Mouse (Mus musculus): ENCODE results near the gene Dlg2. TPM values are rescaled to one million over a fixed set of nuclear protein-coding genes. Genes with fewer than 3 reads are reported as not detected.

The Dlg2 gene
- total RNA-seq, 1 experiment from 2014 or later = 2.2 TPM

DNA sequence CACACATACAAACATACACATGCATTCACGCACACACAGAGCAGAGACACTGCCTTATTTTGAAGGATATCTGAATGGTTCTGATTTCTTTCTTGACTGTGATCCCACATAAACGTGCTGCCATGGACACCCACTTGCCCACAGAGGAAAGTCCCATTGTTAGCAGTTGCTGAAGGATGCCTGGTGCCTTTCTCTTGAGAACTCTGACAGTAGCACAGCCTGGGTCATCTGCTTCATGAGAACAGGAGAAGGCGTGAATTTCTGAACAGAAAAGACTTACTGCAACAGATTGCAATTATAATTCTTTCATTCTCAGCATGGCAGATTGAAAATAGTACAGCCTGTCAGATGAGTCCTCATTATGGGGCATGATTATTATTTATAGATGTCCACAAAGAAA, 1442.6 kb downstream of the Dlg2 start:
- ATAC-seq (ENCODE audit: extremely low read depth, insufficient number of reproducible peaks, low FRiP score, poor library complexity, severe bottlenecking) = no peak

DNA sequence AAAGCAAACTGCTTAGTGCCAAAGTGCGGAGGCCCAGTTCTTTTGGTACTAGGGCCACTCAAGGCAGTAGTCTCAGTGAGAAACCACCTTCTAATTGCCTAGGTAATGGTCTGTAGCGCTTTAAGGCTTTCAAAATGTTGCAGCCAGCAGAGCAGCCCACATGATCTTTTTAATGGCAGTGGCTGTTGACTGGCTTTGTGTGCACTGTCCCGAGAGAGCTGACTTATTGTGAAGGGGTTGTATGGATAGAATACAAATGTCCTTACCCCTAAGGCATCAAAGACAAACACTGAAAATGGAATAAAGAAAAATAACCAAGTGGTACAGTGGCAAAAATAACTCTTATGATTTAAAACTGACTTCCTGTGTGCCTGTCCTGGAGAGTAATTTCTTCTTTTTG, 1443.3 kb downstream of the Dlg2 start:
- ATAC-seq (ENCODE audit: extremely low read depth, insufficient number of reproducible peaks, low FRiP score, poor library complexity, severe bottlenecking) = no peak

DNA sequence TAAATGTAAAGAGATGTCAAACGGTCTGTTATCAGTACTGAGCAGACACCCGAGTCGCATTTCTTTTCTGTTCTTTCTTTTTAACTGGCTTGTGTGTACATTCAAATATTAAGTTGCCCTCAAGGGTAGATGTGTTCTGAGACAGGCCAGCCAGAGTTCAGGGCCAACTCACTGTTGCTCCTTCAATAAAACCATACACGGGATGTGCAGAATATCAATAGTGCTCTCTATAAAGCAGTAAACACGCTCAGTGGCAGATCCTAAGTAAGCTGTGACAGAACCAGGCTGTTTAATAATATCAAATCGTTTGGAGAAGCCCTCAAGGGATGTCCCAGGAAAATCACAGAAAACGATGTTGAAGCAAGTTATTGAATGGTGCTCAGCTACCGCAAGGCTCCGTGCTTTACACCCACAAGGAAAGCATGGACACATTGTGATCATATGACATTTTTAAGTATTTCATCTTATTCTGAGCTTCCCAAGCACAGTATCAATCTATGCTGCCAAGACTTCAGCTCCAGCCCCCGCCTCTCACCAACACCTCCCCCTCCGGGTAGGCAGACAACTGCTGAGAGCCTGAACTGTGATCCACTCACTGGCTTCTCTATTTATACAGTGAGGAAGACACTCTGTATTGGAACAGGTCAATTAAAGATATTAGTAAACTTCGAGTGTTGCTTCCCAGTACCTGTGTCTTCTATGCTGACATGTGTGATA, 1458.6 kb downstream of the Dlg2 start:
- no peak for ATAC-seq (ENCODE audit: extremely low read depth, insufficient number of reproducible peaks, low FRiP score, poor library complexity, severe bottlenecking)

DNA sequence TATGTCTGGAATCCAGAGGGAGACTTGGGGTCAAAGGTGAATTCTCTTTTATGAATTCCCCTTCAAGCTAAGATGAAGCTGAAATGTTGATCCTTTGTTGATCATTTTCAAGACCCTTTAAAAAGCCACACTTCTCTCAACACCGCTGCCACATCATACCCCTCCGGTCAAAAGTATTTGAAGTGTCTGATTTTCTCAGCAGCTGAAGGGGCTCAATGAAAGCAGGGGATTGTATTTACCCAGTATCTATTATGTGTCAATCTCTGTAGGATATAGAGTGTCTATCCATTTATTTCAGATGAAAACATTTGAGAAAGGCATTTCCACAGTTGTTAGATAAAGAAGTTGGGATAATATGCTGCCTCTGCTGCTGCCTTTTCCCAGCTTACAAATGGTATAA, 1459.7 kb downstream of the Dlg2 start:
- ATAC-seq (ENCODE audit: extremely low read depth, insufficient number of reproducible peaks, low FRiP score, poor library complexity, severe bottlenecking) = no peak

DNA sequence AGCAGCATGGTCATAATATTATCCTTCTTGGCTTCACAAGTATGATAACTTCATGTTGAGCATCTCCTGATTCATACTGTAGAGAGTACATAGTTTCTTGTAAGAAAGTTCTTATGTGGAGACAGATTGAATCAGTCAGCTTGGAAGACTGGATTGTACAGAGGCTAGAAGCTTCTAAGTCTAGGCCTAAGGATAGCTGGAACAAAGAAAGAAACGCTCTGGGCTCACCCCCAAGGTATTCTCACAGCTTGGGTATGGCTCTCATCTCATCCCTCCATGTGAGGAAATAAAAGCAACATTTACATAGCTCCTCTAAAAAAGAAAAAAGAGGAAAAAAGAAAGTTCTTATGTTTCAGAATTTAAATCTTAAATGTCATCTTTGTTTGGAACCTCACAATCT, 1466.8 kb downstream of the Dlg2 start:
- ATAC-seq (ENCODE audit: extremely low read depth, insufficient number of reproducible peaks, low FRiP score, poor library complexity, severe bottlenecking) = no peak

DNA sequence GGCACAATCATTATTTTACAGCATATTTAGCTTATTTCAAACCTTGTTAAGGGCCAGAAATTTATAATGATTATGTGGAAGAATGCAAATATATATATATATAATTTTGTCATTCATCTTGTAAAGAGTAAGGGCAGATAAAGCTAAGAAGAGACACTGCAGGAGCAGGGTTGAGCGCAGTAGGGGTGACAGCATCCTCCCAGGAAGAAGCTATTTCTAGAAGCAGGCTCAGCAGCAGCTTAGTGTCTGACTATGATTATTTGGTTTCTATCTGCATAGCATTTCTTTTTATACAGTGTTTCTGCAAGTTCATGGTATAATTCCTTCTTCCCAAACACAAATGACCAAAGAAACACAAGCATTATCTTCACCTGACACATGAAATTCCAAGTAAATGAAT, 1479.1 kb downstream of the Dlg2 start:
- ATAC-seq (ENCODE audit: extremely low read depth, insufficient number of reproducible peaks, low FRiP score, poor library complexity, severe bottlenecking) = no peak

DNA sequence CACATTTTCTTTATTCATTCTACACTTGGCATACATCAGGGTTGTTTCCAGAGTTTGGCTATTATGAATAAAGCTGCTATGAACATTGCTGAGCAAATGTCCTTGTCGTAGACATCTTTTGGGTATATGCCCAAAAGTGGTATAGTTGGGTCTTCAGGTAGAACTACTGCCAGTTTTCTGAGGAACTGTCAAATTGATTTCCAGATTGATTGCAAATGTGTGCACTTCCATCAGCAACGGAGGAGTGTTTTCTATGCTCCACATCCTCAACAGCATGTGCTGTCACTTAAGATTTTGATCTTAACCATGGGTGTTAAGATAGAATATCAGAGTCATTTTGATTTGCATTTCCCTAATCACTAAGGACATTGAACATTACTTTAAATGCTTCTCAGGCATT, 1486.5 kb downstream of the Dlg2 start:
- ATAC-seq (ENCODE audit: extremely low read depth, insufficient number of reproducible peaks, low FRiP score, poor library complexity, severe bottlenecking) = no peak

DNA sequence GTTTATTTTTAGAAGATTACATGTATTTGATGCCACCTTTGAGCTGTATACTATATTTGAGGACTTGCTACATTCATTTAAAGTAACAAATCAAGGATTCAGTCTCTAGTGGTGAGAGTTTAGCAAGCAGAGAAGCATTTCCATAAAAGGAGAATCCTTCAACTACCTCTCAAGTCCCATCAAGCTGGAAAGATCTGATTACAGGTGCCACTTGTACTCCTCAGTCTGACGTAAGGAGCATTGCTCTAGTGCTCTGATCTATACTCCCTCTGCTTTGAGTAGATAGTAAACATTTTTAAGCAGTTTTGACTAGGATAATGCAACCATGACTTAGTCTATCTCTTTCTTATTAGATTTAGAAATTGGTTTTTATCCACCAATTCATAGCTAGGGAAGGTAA, 1496.5 kb downstream of the Dlg2 start:
- no peak for ATAC-seq (ENCODE audit: extremely low read depth, insufficient number of reproducible peaks, low FRiP score, poor library complexity, severe bottlenecking)

DNA sequence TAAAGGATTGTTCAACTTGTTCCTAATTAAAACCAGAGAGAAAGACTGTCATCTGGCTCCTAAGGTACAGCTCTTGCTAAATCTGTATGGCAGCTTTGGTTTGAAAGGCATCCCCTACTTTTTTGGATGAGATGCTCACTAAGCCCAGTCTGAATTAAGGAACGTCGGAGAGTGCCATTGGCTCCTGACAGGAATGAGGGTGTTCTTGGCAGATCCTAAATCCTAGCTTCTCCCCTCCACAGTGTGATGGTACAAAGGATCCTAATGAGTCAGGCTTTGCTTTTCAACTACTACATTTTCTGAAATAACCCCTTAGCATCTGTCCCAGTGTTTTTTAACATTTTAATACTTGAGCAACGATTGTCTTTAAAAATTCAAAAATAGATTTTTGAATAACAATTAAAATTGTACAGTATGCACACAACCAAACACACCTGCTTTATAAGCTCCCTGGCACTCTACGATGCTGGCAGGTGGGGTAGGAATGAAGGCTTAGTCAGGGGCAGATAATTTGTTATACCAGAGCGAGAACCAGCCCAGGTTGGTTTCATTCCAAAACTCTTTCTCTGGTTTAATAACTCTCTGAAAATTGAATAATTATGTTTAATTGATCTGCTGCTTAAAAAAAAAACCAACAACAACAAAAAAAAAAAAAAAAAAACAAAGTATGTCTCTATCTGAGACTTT, 1527.4 kb downstream of the Dlg2 start:
- no peak for ATAC-seq (ENCODE audit: extremely low read depth, insufficient number of reproducible peaks, low FRiP score, poor library complexity, severe bottlenecking)

DNA sequence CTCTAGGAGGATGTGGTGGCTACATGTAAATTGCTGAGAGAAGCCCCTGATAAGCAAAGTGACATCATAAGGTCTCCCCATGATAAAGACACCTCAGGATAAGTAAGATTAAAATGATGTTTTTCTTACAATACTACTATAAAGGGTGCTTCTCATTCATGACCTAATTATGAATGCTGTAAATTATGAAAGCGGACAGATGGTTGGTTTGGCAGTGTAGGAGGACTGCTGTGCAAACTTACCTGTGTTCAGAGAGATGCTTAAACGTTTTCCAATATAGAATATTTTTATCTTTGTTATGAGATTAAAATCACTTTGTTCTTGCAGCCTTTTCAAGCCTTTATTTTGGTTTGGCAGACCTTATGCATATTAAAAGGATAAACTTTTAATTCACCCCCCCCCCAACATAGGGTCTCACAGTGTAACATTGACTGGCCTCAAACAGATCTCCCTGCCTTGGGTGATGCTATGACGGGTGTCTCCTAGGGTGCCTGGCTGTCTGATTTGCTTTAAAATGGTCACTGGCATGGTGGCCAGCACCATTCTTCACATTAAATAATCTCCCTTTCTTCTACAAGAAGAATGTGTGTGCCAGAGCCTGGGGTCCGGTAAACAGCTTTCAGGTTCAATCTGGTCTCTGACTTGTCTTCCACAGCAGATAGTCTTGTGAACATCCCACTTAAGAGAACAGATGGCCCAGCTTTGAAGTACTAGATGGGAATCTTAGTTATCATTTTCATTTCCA, 1529.4 kb downstream of the Dlg2 start:
- ATAC-seq (ENCODE audit: extremely low read depth, insufficient number of reproducible peaks, low FRiP score, poor library complexity, severe bottlenecking) = no peak

DNA sequence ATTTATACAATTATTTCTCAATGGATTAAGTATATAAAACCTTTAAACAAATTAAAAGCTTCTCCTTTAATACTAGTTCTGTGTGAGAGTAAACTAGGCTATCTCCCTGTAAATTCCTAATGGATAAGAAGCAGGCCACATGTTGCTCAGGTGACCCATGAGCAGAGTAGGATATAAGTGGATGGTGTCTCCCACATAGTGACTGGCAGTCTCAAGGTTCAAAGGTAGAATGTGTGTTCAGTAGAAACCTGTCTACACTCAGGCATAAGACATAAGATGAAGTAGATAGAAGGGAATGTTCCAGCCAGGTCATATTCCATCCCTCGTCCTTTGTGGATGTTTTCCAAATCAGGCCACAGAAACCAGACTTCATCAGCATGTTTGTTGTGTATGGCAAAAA, 1532.2 kb downstream of the Dlg2 start:
- no peak for ATAC-seq (ENCODE audit: extremely low read depth, insufficient number of reproducible peaks, low FRiP score, poor library complexity, severe bottlenecking)

DNA sequence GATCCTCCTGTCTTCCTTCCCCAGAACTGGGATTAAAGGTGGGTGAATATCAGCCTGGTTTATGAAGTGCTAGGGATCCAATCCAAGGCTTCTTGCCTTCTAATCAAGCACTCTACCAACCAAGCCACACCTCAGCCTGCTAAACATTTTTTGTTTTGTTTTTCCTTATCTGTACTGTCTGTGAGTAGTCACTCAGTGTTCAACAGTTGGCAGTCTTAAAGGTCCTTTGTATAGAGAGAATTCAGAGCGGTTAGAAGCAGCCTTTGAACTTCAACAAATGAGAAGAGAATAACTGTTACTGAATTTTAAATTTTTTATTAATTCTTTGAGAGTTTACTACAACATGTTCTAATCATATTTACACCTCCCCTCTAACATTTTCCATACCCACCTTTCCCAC, 1548.5 kb downstream of the Dlg2 start:
- ATAC-seq (ENCODE audit: extremely low read depth, insufficient number of reproducible peaks, low FRiP score, poor library complexity, severe bottlenecking) = no peak

DNA sequence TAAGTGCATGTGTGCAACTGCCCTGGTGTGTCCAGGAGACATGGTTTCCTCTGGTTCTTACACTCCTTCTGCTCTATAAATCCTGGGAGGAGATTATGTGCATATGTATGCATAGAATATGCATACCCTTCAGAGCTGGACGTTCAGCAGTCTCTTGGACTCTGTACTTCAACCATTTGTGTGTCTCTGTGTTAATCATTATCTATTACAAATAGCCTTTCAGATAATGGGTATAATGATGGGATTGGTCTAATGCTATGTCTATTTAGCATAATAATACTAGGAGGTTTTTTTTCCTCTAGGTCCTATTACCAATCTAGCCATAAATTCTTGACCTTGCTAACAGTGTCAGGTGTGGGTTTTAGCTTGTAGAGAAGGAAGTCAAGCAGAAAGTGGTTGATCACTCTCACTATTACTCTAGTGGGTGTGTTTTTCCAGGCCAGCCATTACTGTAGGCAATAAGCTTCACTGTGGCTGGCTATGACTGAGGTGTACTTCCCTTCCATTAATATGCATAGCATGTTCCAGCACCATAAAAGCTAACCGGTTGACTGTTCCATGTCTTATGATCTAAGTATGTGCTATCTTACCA, 1549.1 kb downstream of the Dlg2 start:
- no peak for ATAC-seq (ENCODE audit: extremely low read depth, insufficient number of reproducible peaks, low FRiP score, poor library complexity, severe bottlenecking)

DNA sequence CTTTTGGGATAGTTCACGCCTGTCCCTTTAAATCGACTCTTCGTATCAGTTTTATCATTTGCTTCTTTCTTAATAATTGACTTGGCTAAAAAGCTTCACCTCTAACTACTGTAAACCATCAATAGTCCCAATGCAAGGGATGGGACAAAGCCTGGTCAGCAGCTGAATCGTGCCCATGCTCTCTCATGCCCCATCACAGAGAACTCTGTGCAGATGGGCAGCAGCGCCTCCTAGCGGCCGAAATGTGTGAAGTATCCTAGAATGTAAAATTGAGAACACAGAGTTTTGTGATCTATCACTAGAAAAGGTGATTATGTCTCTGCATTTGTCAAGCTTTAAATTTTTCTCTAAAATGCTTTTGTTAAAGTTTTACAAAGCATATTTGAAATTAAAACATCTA, 1550.6 kb downstream of the Dlg2 start:
- ATAC-seq (ENCODE audit: extremely low read depth, insufficient number of reproducible peaks, low FRiP score, poor library complexity, severe bottlenecking) = no peak

DNA sequence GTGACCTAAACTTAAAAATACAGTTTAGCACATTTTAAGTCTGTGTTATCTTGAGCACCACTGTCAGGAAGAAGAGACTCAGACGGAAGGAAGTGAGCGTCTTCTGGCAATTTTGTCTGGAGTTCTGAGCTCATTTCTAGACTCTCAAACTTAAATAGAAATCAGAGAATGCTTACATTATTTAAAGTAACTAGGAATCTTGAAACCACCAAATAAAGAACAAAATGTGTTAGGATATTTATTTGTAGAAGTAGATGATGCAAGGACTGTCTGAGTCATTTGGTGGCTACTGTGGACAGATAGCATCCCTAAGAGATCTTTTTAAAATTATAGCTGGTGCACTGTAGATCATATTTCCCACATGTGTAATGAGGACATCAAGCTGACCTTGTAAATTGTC, 1557.8 kb downstream of the Dlg2 start:
- ATAC-seq (ENCODE audit: extremely low read depth, insufficient number of reproducible peaks, low FRiP score, poor library complexity, severe bottlenecking) = no peak

DNA sequence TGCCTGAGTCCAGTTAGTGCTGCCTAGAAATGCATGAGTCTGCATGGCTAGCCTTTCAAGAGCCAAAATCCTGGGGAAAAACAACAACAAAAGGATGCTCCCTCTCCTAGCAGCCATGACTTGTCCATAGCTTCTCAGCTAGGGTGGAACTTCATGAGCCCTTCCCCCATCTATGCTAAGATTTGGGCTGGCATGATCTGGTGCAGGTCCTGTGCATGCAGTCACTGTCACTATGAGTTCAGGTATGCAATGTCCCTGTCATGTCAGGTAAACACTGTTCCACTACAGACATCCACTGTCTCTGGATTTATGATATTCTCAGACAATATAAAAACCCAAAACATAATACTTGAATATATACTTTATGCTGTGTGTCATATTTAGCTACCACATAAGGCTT, 1563.7 kb downstream of the Dlg2 start:
- ATAC-seq (ENCODE audit: extremely low read depth, insufficient number of reproducible peaks, low FRiP score, poor library complexity, severe bottlenecking) = no peak

DNA sequence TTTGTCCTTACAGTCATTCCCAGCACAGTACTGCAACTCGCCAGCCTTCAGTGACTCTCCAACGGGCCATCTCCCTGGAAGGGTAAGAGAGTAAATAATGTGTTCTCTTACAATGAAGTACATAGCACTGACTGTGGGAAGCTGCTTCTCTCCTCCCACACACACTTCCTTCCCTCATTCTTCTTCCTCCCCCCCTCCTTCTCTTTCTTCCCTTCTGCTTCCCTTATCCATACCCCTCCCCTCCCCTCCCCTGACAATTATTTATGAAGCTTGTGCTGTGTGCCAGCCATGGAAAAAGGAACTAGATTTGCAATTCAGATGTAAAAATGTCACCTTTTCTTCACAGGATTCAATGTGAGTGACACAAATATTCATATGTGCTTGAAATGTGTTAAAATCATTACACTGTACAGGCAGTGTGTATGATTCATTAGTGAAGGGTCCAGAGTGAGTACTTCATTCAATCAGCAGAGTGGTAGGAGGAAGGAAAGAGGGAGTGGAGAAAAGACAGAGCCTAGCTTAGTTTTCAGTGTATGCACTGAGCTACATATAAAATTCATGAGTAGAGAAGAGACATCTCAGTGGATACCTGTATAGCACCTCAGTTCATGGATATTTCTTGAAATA, 1564.4 kb downstream of the Dlg2 start:
- ATAC-seq (ENCODE audit: extremely low read depth, insufficient number of reproducible peaks, low FRiP score, poor library complexity, severe bottlenecking) = no peak

DNA sequence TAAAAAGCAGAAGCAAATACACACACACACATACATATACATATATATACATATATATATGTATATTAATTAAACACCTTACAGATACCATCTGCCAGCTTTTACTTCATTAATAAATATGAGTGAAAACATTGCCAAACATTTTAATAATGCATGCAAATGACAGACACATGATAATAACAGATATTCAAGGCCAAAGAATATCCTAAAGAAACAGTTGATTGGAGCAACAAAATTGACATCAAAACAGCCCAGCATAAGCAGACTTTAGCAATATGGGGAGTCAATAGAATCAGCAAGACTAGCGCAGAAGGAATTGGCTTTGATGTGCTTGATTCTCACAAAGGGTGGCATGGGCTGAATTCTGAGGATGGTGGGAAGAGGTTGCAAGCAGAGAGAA, 1568.5 kb downstream of the Dlg2 start:
- no peak for ATAC-seq (ENCODE audit: extremely low read depth, insufficient number of reproducible peaks, low FRiP score, poor library complexity, severe bottlenecking)

DNA sequence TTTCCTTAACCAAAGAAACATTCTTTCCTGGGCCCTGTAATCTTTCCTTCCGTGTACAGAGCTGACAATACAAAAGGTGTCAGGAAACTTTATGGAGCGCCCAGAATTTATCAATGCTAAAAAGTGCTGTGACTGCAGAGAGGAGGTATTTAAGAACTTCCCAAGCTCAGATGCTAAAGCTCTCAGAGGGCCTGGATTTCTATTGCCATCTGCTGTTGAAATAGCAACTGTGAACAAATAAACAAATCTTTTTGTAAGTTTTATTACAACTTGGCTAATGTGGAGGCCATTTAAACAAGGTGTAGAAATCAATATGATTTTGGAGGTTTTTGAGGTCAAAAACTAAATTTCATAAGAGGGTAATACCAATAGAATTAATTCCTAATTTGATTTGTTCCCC, 1570.8 kb downstream of the Dlg2 start:
- ATAC-seq (ENCODE audit: extremely low read depth, insufficient number of reproducible peaks, low FRiP score, poor library complexity, severe bottlenecking) = no peak

All from neutrophil, adult 5-6 weeks (primary cell).